Mouse (Mus musculus) megakaryocyte progenitor cell, adult 5-6 weeks (primary cell): ENCODE data around the gene Tomm70a. TPM values are rescaled to one million over a fixed set of nuclear protein-coding genes. Genes with fewer than 3 reads are reported as not detected.
A peak's percentile ranks its signal among the peaks of the same experiment; 100 is the strongest.
"Not testable (repeated sequence)": the region's sequence is repeated elsewhere in the genome, so short reads cannot be mapped to it uniquely, and the experiment has no call there.

Experiments
- ATAC-seq: replicated peaks from 2 replicates; pipeline ENCODE4 v1.8.0; 2016; ENCODE audit warnings: mild to moderate bottlenecking, moderate TSS enrichment, inconsistent platforms; ENCODE audit not compliant: poor library complexity
- total RNA-seq, 2 experiments: library from RNA; stranded (forward) in 1 of 2; stranded (reverse) in 1 of 2; fragments of 157-497, 149-512 nt in 1 of 2; fragments of 200-1000 nt in 1 of 2; gene quantifications; 2 replicates each; pipeline versions ENCODE4 v1.2.3 to v1.2.4; 2015 to 2017

Gene Tomm70a
- total RNA-seq, 2 experiments from 2014 or later = 68.3 to 95.9 TPM

GRCm38 (mm10) chr16:57144741-57145140 is 23.2 kb downstream of the Tomm70a start:
- no peak for ATAC-seq

GRCm38 (mm10) chr16:57151437-57151836 is 29.9 kb downstream of the Tomm70a start:
- ATAC-seq = no peak

- ATAC-seq = peak; percentile 27; the same call in 1 of the 2 replicates
Measured at GRCm38 (mm10) chr16:57155899-57156298, 34.4 kb downstream of the Tomm70a start.

- no peak for ATAC-seq
Measured at GRCm38 (mm10) chr16:57157076-57157475, 35.6 kb downstream of the Tomm70a start.

GRCm38 (mm10) chr16:57157728-57158127 is 36.2 kb downstream of the Tomm70a start:
- no peak for ATAC-seq

- ATAC-seq = no peak
Measured at GRCm38 (mm10) chr16:57159835-57160234, 38.3 kb downstream of the Tomm70a start.

GRCm38 (mm10) chr16:57162841-57163240 is 41.3 kb downstream of the Tomm70a start:
- ATAC-seq = no peak

- ATAC-seq = no peak
Measured at GRCm38 (mm10) chr16:57163694-57164093, 42.2 kb downstream of the Tomm70a start.

- ATAC-seq = no peak
Measured at GRCm38 (mm10) chr16:57165157-57165556, 43.7 kb downstream of the Tomm70a start.

- ATAC-seq = no peak
Measured at GRCm38 (mm10) chr16:57166086-57166485, 44.6 kb downstream of the Tomm70a start.

GRCm38 (mm10) chr16:57166611-57167513 is 45.4 kb downstream of the Tomm70a start, which contains the start of gene Nit2:
Nit2 (minus strand) TSS chr16:57167341.
- peak; percentile 95 for ATAC-seq

GRCm38 (mm10) chr16:57167514-57167912 is 46.0 kb downstream of the Tomm70a start:
- peak; percentile 6; the same call in 1 of the 2 replicates for ATAC-seq

- ATAC-seq = no peak
Measured at GRCm38 (mm10) chr16:57168236-57168635, 46.7 kb downstream of the Tomm70a start.

GRCm38 (mm10) chr16:57171161-57171560 is 49.7 kb downstream of the Tomm70a start:
- ATAC-seq = no peak

- ATAC-seq = no peak
Measured at GRCm38 (mm10) chr16:57171570-57171969, 50.1 kb downstream of the Tomm70a start.

- not testable (repeated sequence) for ATAC-seq
Measured at GRCm38 (mm10) chr16:57174480-57174879, 53.0 kb downstream of the Tomm70a start.

- no peak for ATAC-seq
Measured at GRCm38 (mm10) chr16:57175751-57176150, 54.2 kb downstream of the Tomm70a start.

GRCm38 (mm10) chr16:57176276-57176675 is 54.8 kb downstream of the Tomm70a start:
- ATAC-seq = no peak

- peak; percentile 96 for ATAC-seq
Measured at GRCm38 (mm10) chr16:57177254-57177653, 55.8 kb downstream of the Tomm70a start.

- 0 out of 2 replicates have a peak, but pooled peaks have one; percentile 35 for ATAC-seq
Measured at GRCm38 (mm10) chr16:57177664-57178063, 56.2 kb downstream of the Tomm70a start.

GRCm38 (mm10) chr16:57181180-57181579 is 59.7 kb downstream of the Tomm70a start:
- no peak for ATAC-seq

GRCm38 (mm10) chr16:57182037-57182436 is 60.5 kb downstream of the Tomm70a start:
- 0 out of 2 replicates have a peak, but pooled peaks have one; percentile 3 for ATAC-seq
